Mouse (Mus musculus) heart, adult 18-20 months (tissue): ENCODE measurements at regions not wholly inside any gene's neighbourhood (a gene's known extent, or its start where the extent isn't known, plus 50 kb on each side); places are given as distances from the start of the nearest gene placed in this dataset.
"Not testable (repeated sequence)": the region's sequence is repeated elsewhere in the genome, so short reads cannot be mapped to it uniquely, and the experiment has no call there.

ENCODE experiments used
- DNase-seq, 2 experiments: peaks; one replicate each; pipeline ENCODE4 v3.0.0; 2021 to 2022; ENCODE audit warnings: mixed read lengths in 1 of 2

- no peak for DNase-seq
Measured at GRCm38 (mm10) chr12:5956141-5956540, 580.7 kb upstream of the Klhl29 start.

- DNase-seq = no peak
Measured at GRCm38 (mm10) chr12:5955564-5955963, 580.1 kb upstream of the Klhl29 start.

DNA sequence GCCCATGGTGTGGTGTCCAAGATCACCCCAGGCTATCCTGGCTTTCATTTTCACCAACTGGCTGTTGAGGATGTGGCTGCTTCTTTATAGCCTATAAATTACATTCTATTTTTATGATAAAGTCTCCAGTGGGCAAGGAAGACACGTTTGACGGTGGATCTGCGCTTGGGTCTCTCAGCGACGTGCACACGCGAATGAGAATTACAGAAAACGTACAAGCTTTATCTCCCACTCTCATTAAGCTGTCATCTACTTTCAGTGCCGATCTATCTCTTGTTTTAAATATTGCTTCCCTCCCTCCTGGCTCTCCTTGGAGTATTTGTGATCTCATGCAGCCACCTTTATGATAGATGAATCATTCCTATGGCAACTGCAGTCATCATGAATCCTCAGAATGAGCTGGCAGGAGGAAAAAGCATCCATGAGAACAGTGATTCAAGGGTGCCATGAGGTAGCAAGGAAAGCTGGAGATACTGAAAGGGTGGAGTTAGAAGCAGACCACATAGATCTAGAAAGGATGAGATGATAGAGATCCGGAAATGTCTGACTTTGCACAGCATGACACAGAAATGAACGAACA is 568.0 kb upstream of the Klhl29 start:
- DNase-seq = no peak

- DNase-seq = no peak
Measured at GRCm38 (mm10) chr12:5921262-5921661, 545.8 kb upstream of the Klhl29 start.

DNA sequence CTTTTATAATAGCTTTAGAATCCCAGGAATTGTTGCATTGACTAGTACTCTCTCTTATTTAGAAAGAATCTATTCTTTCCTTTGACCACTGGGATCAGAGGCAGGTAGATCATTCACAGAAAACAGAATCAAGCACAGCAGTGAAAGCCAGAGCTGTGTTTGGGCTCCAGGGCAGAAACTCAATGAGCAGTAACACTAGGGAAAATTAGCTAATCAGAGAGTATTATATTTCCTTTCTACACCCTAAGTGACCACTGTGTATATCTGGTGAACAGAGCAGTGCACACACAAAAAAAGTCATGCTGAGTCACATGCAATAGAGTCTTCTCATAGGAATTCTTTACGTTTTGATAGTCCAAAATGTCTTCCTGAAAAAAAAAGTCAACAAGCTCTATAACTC is 542.5 kb upstream of the Klhl29 start:
- no peak for DNase-seq

DNA sequence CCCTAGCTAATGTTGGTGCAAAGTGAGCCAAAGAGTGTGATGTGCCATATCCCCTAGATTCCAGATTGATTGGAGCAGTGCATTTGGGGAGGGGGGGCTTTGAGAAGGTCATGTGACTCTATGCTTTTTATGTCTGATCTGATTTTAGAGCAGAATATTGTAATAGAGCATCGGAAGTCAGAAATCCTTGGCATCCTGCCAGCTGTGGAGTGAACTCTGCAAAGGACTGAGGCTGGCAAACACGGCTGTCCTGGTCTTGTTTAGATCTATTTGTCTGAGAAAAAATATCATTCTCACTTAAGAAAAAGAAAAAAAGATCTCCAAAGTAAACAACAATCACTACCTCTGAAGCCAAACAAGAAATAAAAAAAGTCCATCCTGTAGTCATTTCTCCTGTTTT is 530.8 kb upstream of the Klhl29 start:
- no peak for DNase-seq

- DNase-seq = not testable (repeated sequence)
Measured at GRCm38 (mm10) chr12:5891786-5892185, 516.3 kb upstream of the Klhl29 start.

DNA sequence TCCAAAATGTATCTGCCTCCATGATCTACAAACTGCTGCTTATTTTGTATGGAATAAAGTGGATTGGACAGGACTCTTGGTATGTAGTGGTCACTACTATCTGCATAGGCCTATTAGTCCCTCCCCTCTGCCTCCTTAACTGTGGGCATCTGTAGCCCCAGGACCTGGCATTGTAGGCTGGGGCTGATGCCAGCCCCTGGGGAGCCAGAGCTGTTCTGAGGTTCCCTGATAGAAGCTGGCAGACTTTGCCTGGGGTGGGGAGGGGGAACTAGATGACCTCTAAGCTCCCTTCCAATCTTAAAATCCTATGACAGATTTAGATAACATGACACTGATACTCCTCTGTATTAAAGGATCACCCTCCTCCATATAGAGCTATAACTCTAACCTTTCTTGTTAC is 491.2 kb upstream of the Klhl29 start:
- DNase-seq = no peak

GRCm38 (mm10) chr12:5859795-5860194 is 484.3 kb upstream of the Klhl29 start:
- no peak for DNase-seq

GRCm38 (mm10) chr12:5856421-5856820 is 480.9 kb upstream of the Klhl29 start:
- DNase-seq = no peak

GRCm38 (mm10) chr12:5810427-5810826 is 434.9 kb upstream of the Klhl29 start:
- peak; percentile 12 to 28 for DNase-seq

- DNase-seq = no peak
Measured at GRCm38 (mm10) chr12:5810009-5810408, 434.5 kb upstream of the Klhl29 start.

DNA sequence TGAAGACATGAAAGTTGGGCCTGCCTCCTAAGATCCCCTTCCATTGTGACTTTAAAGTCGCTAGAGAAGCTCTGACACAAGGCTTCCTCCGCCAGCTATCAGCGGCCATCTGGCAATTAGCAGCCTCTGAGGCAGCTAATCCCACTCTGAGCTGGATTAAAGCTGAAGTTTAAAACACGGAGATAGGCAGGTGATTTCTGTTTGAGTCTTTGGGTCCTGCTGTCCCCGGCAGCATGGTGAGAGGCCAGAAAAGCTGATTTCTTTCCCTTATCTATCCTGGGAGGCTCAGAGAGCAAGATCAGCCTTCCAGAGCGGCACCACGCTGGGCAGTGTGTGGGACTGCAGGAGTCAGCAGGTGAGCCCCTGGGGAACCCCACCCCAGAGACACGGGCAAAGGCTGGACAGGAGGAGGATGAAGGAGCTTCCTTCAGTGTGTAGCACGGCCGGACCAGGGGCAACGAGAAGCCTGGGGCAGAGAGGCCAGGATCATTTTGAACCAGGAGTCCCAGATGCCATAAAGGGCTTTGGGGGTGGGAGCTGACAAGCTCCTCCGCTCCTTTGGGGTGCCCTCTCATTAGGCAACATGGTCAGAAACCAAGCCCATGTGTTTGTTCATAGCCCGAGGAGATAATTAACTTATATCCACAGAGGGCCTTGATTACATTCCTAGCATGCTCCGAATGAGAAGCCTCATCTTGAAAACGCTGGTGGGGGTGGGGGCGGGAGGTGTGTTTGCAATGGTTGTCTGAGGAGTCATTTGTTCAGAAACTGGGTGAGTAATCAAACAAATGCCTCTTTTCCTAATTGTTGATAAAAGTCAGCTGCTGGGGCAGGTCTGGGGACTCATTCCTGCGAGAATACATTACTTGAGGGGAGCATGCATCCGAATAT is 432.8 kb upstream of the Klhl29 start:
- no peak for DNase-seq

DNA sequence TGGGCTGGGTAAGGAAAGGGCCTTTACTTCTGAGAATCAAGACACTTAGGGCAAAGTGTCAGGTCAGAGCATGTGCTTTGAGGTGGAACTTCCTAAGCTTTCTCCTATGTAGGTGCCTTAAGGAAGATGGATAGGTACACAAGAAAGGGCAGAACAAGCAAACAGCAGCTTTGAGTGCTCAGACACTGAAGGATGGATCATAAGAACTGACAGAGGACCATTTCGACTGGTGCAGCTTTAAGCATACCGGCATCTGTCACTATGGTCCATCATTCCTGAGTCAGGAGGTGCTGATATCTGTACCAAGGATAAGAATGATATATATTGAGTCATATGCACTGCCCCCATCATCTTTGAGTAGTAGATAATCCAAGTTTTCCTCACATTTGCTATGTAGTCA is 430.2 kb upstream of the Klhl29 start:
- no peak for DNase-seq

GRCm38 (mm10) chr12:5793051-5793450 is 417.6 kb upstream of the Klhl29 start:
- peak; percentile 65 to 69 for DNase-seq

GRCm38 (mm10) chr12:5787074-5787813 is 411.8 kb upstream of the Klhl29 start:
- no peak for DNase-seq

DNA sequence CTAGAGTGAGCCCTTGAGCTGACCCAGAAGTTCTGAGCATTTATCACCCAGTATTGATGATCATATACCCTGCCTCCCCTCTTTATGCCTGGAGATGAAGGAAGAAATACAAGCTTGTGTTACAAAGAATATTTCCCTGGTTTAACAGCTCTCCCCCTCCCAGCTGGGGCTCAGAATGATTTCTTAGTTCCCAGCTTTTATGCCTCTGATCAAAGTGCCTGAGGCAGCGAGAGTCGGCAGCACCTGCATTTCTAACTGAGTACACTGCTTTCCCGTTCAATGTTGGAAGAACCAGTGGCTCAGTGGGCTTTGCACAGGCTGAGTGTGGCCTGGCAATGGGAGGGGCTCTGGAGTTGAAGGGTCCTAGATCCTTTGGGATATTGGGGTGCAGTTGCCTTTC is 405.8 kb upstream of the Klhl29 start:
- no peak for DNase-seq

DNA sequence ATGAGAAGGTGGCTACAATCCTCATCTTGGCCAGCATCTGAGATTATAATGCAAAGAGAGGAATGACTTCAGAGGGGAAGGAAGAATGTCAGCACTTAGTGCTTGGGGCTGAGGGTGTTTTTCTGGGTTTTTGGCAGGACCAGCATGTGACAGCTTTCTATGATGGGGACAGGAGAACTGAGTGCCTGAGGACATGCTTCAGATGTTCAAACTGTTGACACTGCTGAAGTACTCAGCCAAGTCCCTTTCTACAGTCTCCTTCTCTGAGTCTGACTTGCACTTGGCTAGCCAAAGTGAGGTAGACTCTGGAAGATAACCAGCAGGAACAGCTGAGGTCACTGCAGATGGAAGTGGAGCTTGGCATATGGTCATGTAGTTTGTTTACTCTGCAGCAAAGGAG is 402.1 kb upstream of the Klhl29 start:
- DNase-seq = peak; percentile 6 to 39

GRCm38 (mm10) chr12:5771399-5771978 is 396.0 kb upstream of the Klhl29 start:
- no peak for DNase-seq

DNA sequence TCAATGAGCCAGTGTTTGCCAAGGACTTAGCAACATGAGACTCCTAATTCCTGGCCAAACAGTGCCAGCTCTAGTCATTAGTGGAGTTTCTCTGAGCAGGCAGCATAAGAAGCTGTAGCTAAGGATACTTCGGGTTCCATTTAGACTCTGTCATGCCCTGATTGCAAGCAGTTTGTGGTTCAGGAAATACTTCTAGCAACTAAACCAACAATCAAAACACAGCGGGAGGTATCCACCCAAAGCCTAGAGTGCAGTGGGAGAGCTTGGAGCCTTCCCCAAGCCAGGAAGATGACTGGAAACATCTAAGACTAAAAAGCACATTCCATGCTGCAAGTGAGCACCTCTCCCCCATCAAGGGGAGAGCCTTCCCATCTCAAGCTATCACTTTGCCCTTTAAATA is 395.0 kb upstream of the Klhl29 start:
- no peak for DNase-seq

- no peak for DNase-seq
Measured at GRCm38 (mm10) chr12:5764445-5765170, 389.1 kb upstream of the Klhl29 start.

DNA sequence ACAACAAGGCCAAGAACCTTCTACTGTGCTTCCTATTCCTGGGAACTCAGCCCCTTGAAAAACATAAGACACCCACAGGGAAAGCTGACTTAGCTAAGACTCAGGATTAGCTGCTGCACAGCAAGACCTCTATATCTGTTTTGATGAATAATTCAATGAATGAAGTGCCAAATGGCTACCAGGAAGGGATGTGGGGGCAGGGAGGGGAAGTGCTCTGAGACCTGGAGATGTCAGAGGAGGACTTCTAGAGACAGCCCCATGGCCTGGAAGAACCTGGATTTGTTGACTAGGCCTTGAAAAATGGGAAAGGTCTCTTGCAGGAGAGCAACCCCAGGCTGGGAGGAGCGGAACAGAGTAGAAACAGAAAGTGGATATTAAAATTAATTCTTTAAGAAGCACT is 388.5 kb upstream of the Klhl29 start:
- no peak for DNase-seq
